Mouse (Mus musculus) left cerebral cortex, adult 2 months (tissue): ENCODE data around the gene Uqcc3. TPM values are rescaled to one million over a fixed set of nuclear protein-coding genes. Genes with fewer than 3 reads are reported as not detected.
"Not testable (repeated sequence)": the region's sequence is repeated elsewhere in the genome, so short reads cannot be mapped to it uniquely, and the experiment has no call there.

Experiments used
- DNase-seq, 2 experiments: peaks; one replicate each; pipeline ENCODE4 v3.0.0; 2021 to 2022; ENCODE audit warnings: low spot score in 2 of 2, mixed read lengths in 1 of 2; ENCODE audit errors: extremely low spot score in 1 of 2
- H3K27ac ChIP-seq: fragments of 200-600 bp; 2 replicates; pipeline ENCODE4 v1.8.1; 2022
- H3K4me3 ChIP-seq: fragments of 200-600 bp; 2 replicates; pipeline ENCODE4 v1.8.1; 2022
- CTCF ChIP-seq: fragments of 200-600 bp; IDR thresholded peaks from 2 replicates; pipeline ENCODE4 v1.8.1; 2022; ENCODE audit warnings: antibody characterized with exemption, mild to moderate bottlenecking, moderate library complexity
- intact Hi-C: fragments of 180-260 bp; cut with DNase I; formaldehyde crosslinking; loops from one replicate; pipeline ENCODE4 v1.15.1; 2025
- total RNA-seq, 2 experiments: library from RNA; stranded (reverse); gene quantifications; 2 replicates each; pipeline ENCODE4 v1.2.3; 2021

Gene Uqcc3
- total RNA-seq, 2 experiments from 2014 or later, result 33.1 to 36.2 TPM

DNA sequence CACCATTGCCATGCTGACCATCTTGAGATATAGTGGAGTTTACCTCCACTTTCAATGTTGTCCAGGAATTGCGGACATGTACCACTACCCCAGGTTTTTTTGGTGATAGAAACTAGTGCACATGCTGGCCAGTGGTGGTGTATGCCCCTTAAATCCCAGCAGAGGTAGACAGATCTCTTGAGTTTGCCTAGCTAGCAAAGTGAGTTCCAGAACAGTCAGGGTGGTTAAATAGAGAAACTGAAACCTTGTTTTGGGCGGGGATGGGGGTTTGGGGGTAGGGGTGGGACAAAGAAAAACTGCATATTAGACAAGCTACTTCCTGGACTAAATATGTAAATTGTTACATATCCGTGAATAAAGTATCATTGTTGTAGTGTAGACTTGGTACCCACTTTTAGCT lies 38.3 kb upstream of the Uqcc3 start:
- H3K27ac ChIP-seq, result no peak overlapping the region
- intact Hi-C loops, result no loop called here
- no peak overlapping the region for H3K4me3 ChIP-seq
- no peak for DNase-seq
- no peak for TF ChIP-seq CTCF

DNA sequence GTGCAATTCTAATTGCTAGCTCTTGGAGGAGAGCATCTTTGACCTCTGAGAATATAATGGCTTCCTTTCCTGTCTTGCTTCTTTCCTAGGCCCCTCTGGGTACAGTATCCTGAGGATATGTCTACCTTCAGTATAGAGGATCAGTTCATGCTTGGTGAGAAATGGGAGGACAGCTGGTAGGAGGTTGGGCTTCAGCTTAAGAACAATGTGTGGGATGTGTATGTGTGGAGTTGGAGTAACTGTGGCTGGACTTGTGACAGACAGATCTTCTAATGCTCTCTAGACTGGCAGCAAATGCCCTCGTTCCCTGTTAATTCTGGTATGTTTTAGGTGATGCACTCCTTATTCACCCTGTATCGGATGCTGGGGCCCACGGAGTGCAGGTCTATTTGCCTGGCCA lies 33.5 kb upstream of the Uqcc3 start:
- intact Hi-C loops, result no loop called here
- H3K27ac ChIP-seq, result peak overlapping the region; percentile 6; the same call in 1 of the 2 replicates
- no peak overlapping the region for H3K4me3 ChIP-seq
- no peak for DNase-seq
- no peak for TF ChIP-seq CTCF

DNA sequence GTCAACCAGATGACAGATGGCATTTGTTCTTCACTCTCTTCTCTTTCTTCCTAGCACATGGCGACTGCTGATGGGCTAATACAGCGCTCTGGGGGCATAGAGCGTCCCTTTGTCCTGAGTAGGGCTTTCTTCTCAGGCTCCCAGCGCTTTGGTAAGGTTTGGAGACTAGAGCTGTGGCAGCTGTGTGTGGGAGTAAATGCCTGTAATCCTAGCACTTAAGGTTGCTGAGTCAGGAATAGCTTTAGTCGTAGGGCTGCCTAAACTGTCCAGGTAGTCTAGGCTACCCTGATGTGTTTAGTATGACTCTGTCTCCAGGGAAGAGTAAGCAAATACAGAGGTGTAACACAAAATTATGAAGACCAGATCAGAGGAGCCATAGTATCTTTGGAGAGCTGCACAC lies 31.1 kb upstream of the Uqcc3 start:
- H3K27ac ChIP-seq, result peak overlapping the region; percentile 51
- intact Hi-C loops, result no loop called here
- DNase-seq, result no peak
- no peak for TF ChIP-seq CTCF
- H3K4me3 ChIP-seq, result no peak overlapping the region

DNA sequence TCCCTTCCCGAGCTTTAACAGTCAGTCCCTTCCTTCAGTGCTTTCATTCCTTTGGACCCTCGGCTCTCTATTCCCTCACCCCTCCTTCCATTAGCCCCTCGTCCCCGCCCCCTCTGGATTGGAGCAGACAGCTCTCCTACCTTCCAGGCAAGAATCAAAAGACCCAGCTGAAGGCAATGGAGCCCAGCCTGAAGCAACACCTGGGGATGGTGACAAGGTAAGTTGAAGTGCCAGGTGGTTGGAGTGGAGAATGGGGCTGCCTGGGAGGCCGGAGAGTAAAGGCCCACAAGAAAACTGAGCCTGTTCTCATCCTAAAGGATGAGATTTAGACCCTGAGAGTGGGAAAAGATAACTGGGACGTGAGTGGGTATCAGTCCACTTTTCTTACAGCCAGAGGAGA lies 27.8 kb upstream of the Uqcc3 start:
- DNase-seq, result no peak
- H3K4me3 ChIP-seq, result no peak overlapping the region
- TF ChIP-seq CTCF, result no peak
- H3K27ac ChIP-seq, result peak overlapping the region; percentile 44
- intact Hi-C loops, result no loop called here

GRCm38 (mm10) chr19:8903412-8903811 lies 22.7 kb upstream of the Uqcc3 start:
- no peak overlapping the region for H3K4me3 ChIP-seq

DNA sequence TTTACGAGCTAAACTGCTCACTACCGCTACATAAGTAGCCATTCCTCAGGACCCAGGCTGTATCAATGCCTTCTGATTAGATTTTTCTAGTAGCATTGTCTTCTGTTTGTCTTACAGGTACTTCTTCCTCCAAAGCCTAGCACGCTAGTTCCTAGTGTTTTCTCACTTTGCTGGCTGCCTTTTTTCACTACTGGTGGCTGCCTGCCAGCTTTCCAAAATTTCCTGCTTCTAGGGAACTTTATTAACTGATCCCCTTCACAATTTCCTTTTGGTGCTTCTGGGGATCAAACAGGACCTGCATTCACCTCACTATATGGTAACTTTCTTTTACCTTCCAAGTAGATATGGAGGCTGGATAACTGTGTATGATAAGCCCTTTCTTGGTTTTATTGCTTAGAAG lies 18.4 kb upstream of the Uqcc3 start:
- H3K27ac ChIP-seq, result no peak overlapping the region
- peak overlapping the region; percentile 72 for H3K4me3 ChIP-seq
- no peak for DNase-seq
- intact Hi-C loops, result no loop called here
- TF ChIP-seq CTCF, result no peak

More at GRCm38 (mm10) chr19:8903412-8903811, 22.7 kb upstream of the Uqcc3 start:
- intact Hi-C loops, result no loop called here
- H3K27ac ChIP-seq, result no peak overlapping the region
- no peak for TF ChIP-seq CTCF
- DNase-seq, result no peak

GRCm38 (mm10) chr19:8898576-8898975 lies 17.9 kb upstream of the Uqcc3 start:
- peak overlapping the region; percentile 91 for H3K27ac ChIP-seq
- TF ChIP-seq CTCF, result no peak
- intact Hi-C loops, result no loop called here
- DNase-seq, result no peak
- peak overlapping the region; percentile 72 for H3K4me3 ChIP-seq

GRCm38 (mm10) chr19:8897865-8898495 lies 17.3 kb upstream of the Uqcc3 start, which contains the start of gene Ganab:
Ganab (plus strand) TSS chr19:8898071.
- peak; percentile 94 to 96 for DNase-seq
- TF ChIP-seq CTCF, result no peak; the same call in 1 of the 2 replicates
- Histone ChIP-seq H3K4me3 (peak within 1 kb of the TSS; percentile 72), H3K27ac (peak within 1 kb of the TSS; percentile 91)
- intact Hi-C loops, result no loop called here

DNA sequence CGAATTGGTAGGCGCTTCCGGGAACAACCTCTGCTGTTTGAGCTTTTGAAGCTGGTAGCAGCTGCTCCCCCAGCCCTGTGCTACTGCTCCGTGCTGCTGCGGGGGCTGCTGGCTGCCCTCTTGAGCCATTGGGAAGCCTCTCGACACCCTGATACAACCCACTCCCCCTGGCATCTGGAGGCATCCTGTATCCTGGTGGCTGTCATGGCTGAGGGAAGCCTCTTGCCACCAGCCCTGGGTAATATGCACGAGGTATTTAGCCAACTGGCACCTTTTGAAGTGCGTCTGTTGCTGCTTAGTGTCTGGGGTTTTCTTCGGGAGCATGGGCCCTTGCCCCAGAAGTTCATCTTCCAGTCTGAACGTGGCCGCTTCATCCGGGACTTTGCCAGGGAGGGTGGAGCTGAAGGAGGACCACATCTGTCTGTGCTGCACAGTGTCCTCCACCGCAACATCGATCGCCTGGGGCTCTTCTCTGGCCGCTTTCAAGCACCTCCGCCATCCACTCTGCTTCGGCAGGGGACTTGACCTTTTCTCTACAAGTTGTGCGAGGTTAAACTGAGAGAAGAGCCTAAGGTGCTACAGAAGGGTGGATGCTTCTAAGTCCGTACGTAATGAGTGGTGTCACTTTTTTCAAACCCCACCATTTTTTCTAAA lies 16.6 kb upstream of the Uqcc3 start:
- intact Hi-C loops, result not testable (repeated sequence)
- Histone ChIP-seq H3K4me3 (peak overlapping the region; percentile 72), H3K27ac (peak overlapping the region; percentile 69)
- peak; percentile 36 to 37 for DNase-seq

DNA sequence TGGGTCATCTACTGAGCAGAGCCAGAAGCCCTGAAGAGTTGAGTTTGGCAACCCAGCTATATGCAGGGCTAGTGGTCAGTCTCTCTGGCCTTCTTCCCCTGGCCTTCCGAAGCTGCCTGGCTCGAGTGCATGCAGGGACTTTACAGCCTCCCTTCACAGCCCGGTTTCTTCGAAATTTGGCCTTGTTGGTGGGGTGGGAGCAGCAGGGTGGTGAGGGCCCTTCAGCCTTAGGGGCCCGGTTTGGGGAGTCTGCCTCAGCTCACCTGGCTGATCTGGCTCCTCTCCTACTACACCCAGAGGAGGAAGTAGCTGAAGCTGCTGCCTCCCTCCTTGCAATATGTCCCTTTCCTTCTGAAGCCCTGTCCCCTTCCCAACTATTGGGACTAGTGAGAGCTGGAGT lies 15.5 kb upstream of the Uqcc3 start:
- DNase-seq, H3K4me3 ChIP-seq, H3K27ac ChIP-seq, intact Hi-C loops: not testable (repeated sequence)

GRCm38 (mm10) chr19:8895397-8895960 lies 14.8 kb upstream of the Uqcc3 start:
- intact Hi-C loops, result no loop called here
- Histone ChIP-seq H3K4me3 (no peak overlapping the region), H3K27ac (no peak overlapping the region)
- no peak for TF ChIP-seq CTCF
- no peak for DNase-seq

- no peak for TF ChIP-seq CTCF
- DNase-seq, result peak; percentile 85 to 88
- Histone ChIP-seq H3K4me3 (peak within 1 kb of the TSS; percentile 56), H3K27ac (peak within 1 kb of the TSS; percentile 81)
- intact Hi-C loops, result no loop called here
Measured at GRCm38 (mm10) chr19:8892829-8893766, 12.4 kb upstream of the Uqcc3 start, which contains the start of gene Ints5. Ints5 (plus strand) TSS chr19:8893005.
